Mouse (Mus musculus): ENCODE data around the gene Skint10. TPM values are rescaled to one million over a fixed set of nuclear protein-coding genes. Genes with fewer than 3 reads are reported as not detected.

The Skint10 gene
- polyA plus RNA-seq (2015; fragmentation: Nextera tagmentation; extraction: Ambion mirVana): not detected in 2 replicates

GRCm38 (mm10) chr4:112774766-112775165, at the start of gene Skint10:
TSS of gene Skint10 (minus strand) at chr4:112774866.
- Histone ChIP-seq H3K36me3 (ENCODE audit: control insufficient read depth, insufficient read depth) (no peaks in the 10 kb centered on the region), H3K4me1 (replicated peaks; ENCODE audit: control insufficient read depth, insufficient read depth, low read length) (no peaks in the 10 kb centered on the region), H3K9me3 (ENCODE audit: control insufficient read depth, low read length) (peaks cover 6% of the 10 kb centered on the region; the same call in 1 of the 2 replicates), H3K27ac (ENCODE audit: low read length) (no peak within 1 kb of the TSS), H3K27me3 (replicated peaks; ENCODE audit: control insufficient read depth, insufficient read depth, low read length) (no peaks in the 10 kb centered on the region), H3K9ac (replicated peaks; ENCODE audit: low read depth, low read length) (no peak within 1 kb of the TSS), H3K4me2 (ENCODE audit: low read length) (no peak within 1 kb of the TSS), H3K4me3 (replicated peaks; ENCODE audit: low read length) (no peak within 1 kb of the TSS)
- no peak for ATAC-seq
- 61% methylated on average over 1 of the region's 1 CpGs for WGBS

GRCm38 (mm10) chr4:112790646-112791045, 16.0 kb upstream of the Skint10 start:
- H3K36me3 ChIP-seq (ENCODE audit: control insufficient read depth, insufficient read depth): no peaks in the 10 kb centered on the region
- WGBS: 9% methylated on average over 1 of the region's 1 CpGs
- H3K4me2 ChIP-seq (ENCODE audit: low read length): no peak overlapping the region
- H3K9ac ChIP-seq (replicated peaks; ENCODE audit: low read depth, low read length): no peak overlapping the region
- H3K4me3 ChIP-seq (replicated peaks; ENCODE audit: low read length): no peak overlapping the region
- H3K9me3 ChIP-seq (ENCODE audit: control insufficient read depth, low read length): no peaks in the 10 kb centered on the region; the same call in 1 of the 2 replicates
- no peaks in the 10 kb centered on the region for H3K27me3 ChIP-seq (replicated peaks; ENCODE audit: control insufficient read depth, insufficient read depth, low read length)
- no peaks in the 10 kb centered on the region for H3K4me1 ChIP-seq (replicated peaks; ENCODE audit: control insufficient read depth, insufficient read depth, low read length)
- ATAC-seq: no peak
- H3K27ac ChIP-seq (ENCODE audit: low read length): no peak overlapping the region

Other genes with a start within 250 kb of the Skint10 start
- gene Skint2, start 217.7 kb downstream of the Skint10 start, polyA plus RNA-seq (2015; fragmentation: Nextera tagmentation; extraction: Ambion mirVana): not detected in 2 replicates